ENCODE assay signal across 17 mouse cellular contexts in the genomic region with DNA sequence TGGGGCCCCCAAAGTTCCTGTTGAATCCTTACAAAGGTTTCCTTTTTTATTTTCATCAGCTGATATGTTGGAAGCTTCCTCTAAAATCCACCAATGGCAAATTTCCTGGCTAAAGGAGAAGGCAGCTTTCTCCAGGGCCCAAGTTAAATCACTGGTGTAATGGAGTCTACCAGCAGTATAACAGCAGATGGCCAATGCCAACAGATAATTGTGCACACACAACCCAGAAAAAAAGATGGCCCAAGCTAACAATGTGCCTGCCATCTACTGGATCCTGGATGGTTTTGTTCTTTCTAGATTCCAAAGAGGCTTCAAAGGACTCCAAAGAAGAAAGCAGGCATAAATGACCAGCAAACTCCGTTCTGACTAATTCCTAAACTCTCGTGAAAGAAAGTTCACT.
"Had no signal": no experiment of that assay in that cellular context is flagged by ENCODE, and none has a peak within 500 bp of the region (broad histone marks: within the 10 kb centered on the region; RNA-seq: fewer than 3 reads in every experiment).

No protein-coding gene starts in this region.

- H3K4me1 ChIP-seq: stomach, embryonic 15.5 days had no signal

- H3K27me3 ChIP-seq: midbrain, embryonic 12.5 days; neural tube, embryonic 13.5 days; neural tube, embryonic 15.5 days; stomach, embryonic 15.5 days had no signal

- H3K9me3 ChIP-seq: midbrain, embryonic 12.5 days; neural tube, embryonic 13.5 days; neural tube, embryonic 15.5 days; stomach, embryonic 15.5 days had no signal

- ATAC-seq: midbrain, embryonic 16.5 days had no signal

- H3K9ac ChIP-seq: lung, embryonic 14.5 days; midbrain, embryonic 12.5 days; neural tube, embryonic 13.5 days; neural tube, embryonic 15.5 days; stomach, embryonic 15.5 days had no signal

- H3K36me3 ChIP-seq: stomach, embryonic 15.5 days had no signal

- H3K4me3 ChIP-seq: midbrain, embryonic 12.5 days; myocyte; neural tube, embryonic 13.5 days; neural tube, embryonic 15.5 days; stomach, embryonic 15.5 days had no signal

- H3K4me2 ChIP-seq: lung, embryonic 14.5 days; midbrain, embryonic 12.5 days; neural tube, embryonic 13.5 days; neural tube, embryonic 15.5 days; stomach, embryonic 15.5 days had no signal

- H3K27ac ChIP-seq: neural tube, embryonic 13.5 days; neural tube, embryonic 15.5 days; stomach, postnatal 0 days had no signal

- DNase-seq: lung, adult 18-20 months; lung, embryonic 14.5 days; lung, postnatal 10 days; lung, postnatal 4 days; midbrain, embryonic 14.5 days; retina, postnatal 1 day; right cerebral cortex, postnatal 14 days; thymus, adult 2 months; thymus, postnatal 25 days; thymus, postnatal 4 days had no signal
